20 mouse cellular contexts compared by ENCODE assay signal in genomic region chr2:9033079-9033478, GRCm38 (mm10).
"Had no signal": no experiment of that assay in that cellular context is flagged by ENCODE, and none has a peak within 500 bp of the region (broad histone marks: within the 10 kb centered on the region; RNA-seq: fewer than 3 reads in every experiment).

No protein-coding gene starts in this region.

- H3K9ac ChIP-seq: limb, embryonic 13.5 days; liver, embryonic 12.5 days; liver, embryonic 15.5 days; lung, embryonic 15.5 days; neural tube, embryonic 12.5 days; neural tube, embryonic 15.5 days had no signal

- H3K27ac ChIP-seq: kidney, postnatal 0 days; layer of hippocampus, adult 2 months; limb, embryonic 10.5 days; limb, embryonic 13.5 days; liver, embryonic 12.5 days; liver, embryonic 15.5 days; lung, embryonic 15.5 days; midbrain, embryonic 10.5 days; neural tube, embryonic 12.5 days; neural tube, embryonic 15.5 days had no signal

- H3K4me2 ChIP-seq: limb, embryonic 13.5 days; liver, embryonic 12.5 days; liver, embryonic 15.5 days; lung, embryonic 15.5 days; neural tube, embryonic 12.5 days; neural tube, embryonic 15.5 days had no signal

- H3K4me3 ChIP-seq: layer of hippocampus, adult 2 months; limb, embryonic 10.5 days; limb, embryonic 13.5 days; liver, embryonic 12.5 days; liver, embryonic 15.5 days; lung, embryonic 15.5 days; megakaryocyte, embryonic 14.5 days; midbrain, embryonic 10.5 days; neural tube, embryonic 12.5 days; neural tube, embryonic 15.5 days had no signal

- ATAC-seq: liver, embryonic 12.5 days had no signal

- H3K9me3 ChIP-seq: limb, embryonic 10.5 days; limb, embryonic 13.5 days; liver, embryonic 12.5 days; liver, embryonic 15.5 days; lung, embryonic 15.5 days; megakaryocyte, embryonic 14.5 days; midbrain, embryonic 10.5 days; neural tube, embryonic 12.5 days had no signal

- H3K27me3 ChIP-seq: limb, embryonic 13.5 days; liver, embryonic 12.5 days; liver, embryonic 15.5 days; lung, embryonic 15.5 days; megakaryocyte, embryonic 14.5 days; neural tube, embryonic 12.5 days; neural tube, embryonic 15.5 days had no signal

- H3K36me3 ChIP-seq: limb, embryonic 10.5 days; limb, embryonic 13.5 days; liver, embryonic 12.5 days; liver, embryonic 15.5 days; lung, embryonic 15.5 days; midbrain, embryonic 10.5 days; neural tube, embryonic 12.5 days; neural tube, embryonic 15.5 days had no signal

- H3K4me1 ChIP-seq: limb, embryonic 10.5 days; limb, embryonic 13.5 days; liver, embryonic 12.5 days; liver, embryonic 15.5 days; lung, embryonic 15.5 days; megakaryocyte, embryonic 14.5 days; midbrain, embryonic 10.5 days; neural tube, embryonic 12.5 days; neural tube, embryonic 15.5 days had no signal

- DNase-seq: kidney, adult 18-20 months; kidney, postnatal 25 days; layer of hippocampus, adult 9-11 months; liver; lung, adult 18-20 months; lung, postnatal 10 days; lung, postnatal 36 days; midbrain, embryonic 14.5 days; thymus, postnatal 25 days had no signal
